Mouse (Mus musculus) forebrain, embryonic 15.5 days (tissue): ENCODE data around the gene Olfr645. TPM values are rescaled to one million over a fixed set of nuclear protein-coding genes. Genes with fewer than 3 reads are reported as not detected.

Experiments used
- polyA plus RNA-seq: library from polyadenylated mRNA; unstranded; fragments of >200 nt; fragmentation: Nextera tagmentation; extraction: Ambion mirVana; gene quantifications from 2 replicates; pipeline ENCODE4 v1.2.1, GENCODE M21; 2015

The Olfr645 gene
- polyA plus RNA-seq, 1 experiment from 2014 or later: not detected

Other genes starting within 250 kb of the Olfr645 start
- not detected in 2 replicates for gene Hbb-bh2, start 244.9 kb downstream of the Olfr645 start, polyA plus RNA-seq
- gene Hbb-bh1, start 242.3 kb downstream of the Olfr645 start, polyA plus RNA-seq: 1.1 and 2.1 TPM in 2 replicates
- gene Hbb-y, start 232.2 kb downstream of the Olfr645 start, polyA plus RNA-seq: 114 and 201 TPM in 2 replicates
- gene Olfr66, start 199.2 kb downstream of the Olfr645 start, polyA plus RNA-seq: not detected in 2 replicates
- gene Olfr64, start 191.0 kb downstream of the Olfr645 start, polyA plus RNA-seq: not detected in 2 replicates
- gene Olfr65, start 182.0 kb downstream of the Olfr645 start, polyA plus RNA-seq: not detected in 2 replicates
- not detected in 2 replicates for gene Olfr631, start 156.6 kb downstream of the Olfr645 start, polyA plus RNA-seq
- gene Olfr632, start 151.1 kb downstream of the Olfr645 start, polyA plus RNA-seq: not detected in 2 replicates
- not detected in 2 replicates for gene Olfr633, start 141.0 kb downstream of the Olfr645 start, polyA plus RNA-seq
- not detected in 2 replicates for gene Olfr635, start 114.3 kb downstream of the Olfr645 start, polyA plus RNA-seq
- not detected in 2 replicates for gene Olfr638, start 86.7 kb downstream of the Olfr645 start, polyA plus RNA-seq
- gene Olfr639, start 68.2 kb downstream of the Olfr645 start, polyA plus RNA-seq: not detected in 2 replicates
- gene Olfr640, start 59.9 kb downstream of the Olfr645 start, polyA plus RNA-seq: not detected in 2 replicates
- gene Olfr641, start 50.0 kb downstream of the Olfr645 start, polyA plus RNA-seq: not detected in 2 replicates
- gene Olfr642, start 32.8 kb downstream of the Olfr645 start, polyA plus RNA-seq: not detected in 2 replicates
- gene 4930516K23Rik, start 24.0 kb downstream of the Olfr645 start, polyA plus RNA-seq: not detected in 2 replicates
- not detected in 2 replicates for gene Olfr644, start 13.6 kb downstream of the Olfr645 start, polyA plus RNA-seq
- not detected in 2 replicates for gene Olfr646, start 19.4 kb upstream of the Olfr645 start, polyA plus RNA-seq
- not detected in 2 replicates for gene Ubqln5, start 44.4 kb upstream of the Olfr645 start, polyA plus RNA-seq
- gene Olfr643, start 51.9 kb upstream of the Olfr645 start, polyA plus RNA-seq: not detected in 2 replicates
- not detected in 2 replicates for gene Ubqln3, start 57.8 kb upstream of the Olfr645 start, polyA plus RNA-seq
- gene Ubqlnl, start 65.1 kb upstream of the Olfr645 start, polyA plus RNA-seq: not detected in 2 replicates
- not detected in 2 replicates for gene Olfm5, start 79.4 kb upstream of the Olfr645 start, polyA plus RNA-seq
- gene Olfr648, start 97.9 kb upstream of the Olfr645 start, polyA plus RNA-seq: 0.33 and 0.47 TPM in 2 replicates
- gene Olfr649, start 110.5 kb upstream of the Olfr645 start, polyA plus RNA-seq: not detected in 2 replicates
- 0.24 and 0.34 TPM in 2 replicates for gene Trim6, start 133.3 kb upstream of the Olfr645 start, polyA plus RNA-seq
- 0.46 and 0.62 TPM in 2 replicates for gene Trim34a, start 159.0 kb upstream of the Olfr645 start, polyA plus RNA-seq
- 0.09 and 0.13 TPM in 2 replicates for gene Trim5, start 202.6 kb upstream of the Olfr645 start, polyA plus RNA-seq
- 1.2 and 2.0 TPM in 2 replicates for gene Trim12a, start 230.0 kb upstream of the Olfr645 start, polyA plus RNA-seq
- not detected in 2 replicates for gene Trim34b, start 244.0 kb upstream of the Olfr645 start, polyA plus RNA-seq